Mouse (Mus musculus): ENCODE measurements around the gene Slf2.

The Slf2 gene

DNA sequence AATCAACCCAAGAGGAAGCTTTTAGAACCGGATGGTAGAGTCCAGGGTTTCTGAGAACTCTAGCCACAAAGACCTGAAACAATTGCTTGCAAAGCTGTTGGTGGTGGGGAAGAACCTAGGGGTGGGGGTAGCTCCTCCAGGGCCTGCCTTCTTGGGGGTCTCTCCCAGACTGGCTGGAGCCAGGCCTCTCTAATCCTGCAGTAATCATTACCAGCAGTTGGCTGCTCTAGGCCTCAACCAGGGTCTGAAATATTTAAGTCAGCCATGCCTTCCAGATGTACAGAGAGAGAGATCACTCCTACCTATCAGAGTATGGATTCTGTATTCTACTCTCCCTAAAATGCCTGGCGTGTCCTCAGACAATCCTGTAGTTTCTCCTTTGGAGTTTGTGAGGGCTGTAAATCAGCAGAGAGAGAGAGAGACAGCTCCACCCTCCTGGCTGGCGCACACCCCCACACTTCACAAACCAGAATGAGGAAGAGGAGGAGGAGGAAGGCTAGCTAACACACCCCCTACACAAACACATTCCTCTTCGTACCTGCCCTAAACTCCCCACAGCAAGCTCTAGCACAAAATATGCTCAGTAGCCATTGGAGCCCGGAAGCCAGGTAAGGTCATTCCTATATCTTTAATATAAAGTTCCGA is 82.8 kb downstream of the Slf2 start:
- DNase-seq, result peak in 1 of 2 experiments; percentile 32

DNA sequence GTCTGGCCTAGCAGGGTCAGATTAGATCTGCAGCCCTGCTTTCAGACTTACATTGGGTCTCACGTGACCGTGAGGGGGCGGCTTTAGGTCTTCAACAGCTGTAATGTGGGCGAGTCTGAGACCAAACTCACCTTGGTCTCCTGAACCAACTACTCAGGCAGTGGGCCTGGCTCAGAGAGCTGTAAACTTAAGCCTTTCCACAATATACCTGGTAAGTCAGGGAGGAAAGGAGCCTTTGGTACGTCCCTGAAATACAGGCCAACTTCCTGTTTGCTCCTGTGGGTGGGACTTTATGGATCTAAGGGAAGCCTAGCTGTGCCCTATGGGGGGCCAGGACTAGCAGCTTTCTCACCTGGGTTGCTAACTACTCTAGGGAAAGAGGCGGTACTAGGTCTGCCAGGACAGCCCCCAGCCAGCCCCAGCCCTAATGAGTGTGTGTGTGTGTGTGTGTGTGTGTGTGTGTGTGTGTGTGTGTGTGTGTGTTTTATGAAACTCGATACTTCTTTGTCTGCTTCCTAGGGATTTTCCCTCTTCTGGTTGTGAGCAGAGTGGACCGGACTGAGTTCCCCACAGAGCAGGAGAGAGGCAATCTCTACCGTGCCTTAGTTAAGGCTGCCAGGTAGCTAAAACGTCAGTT is 83.5 kb downstream of the Slf2 start, which contains the start of gene Lzts2:
Gene Lzts2 (plus strand): TSS at position 80 of the 637 bp plus-strand sequence.
- peak; percentile 37 to 52 for DNase-seq

DNA sequence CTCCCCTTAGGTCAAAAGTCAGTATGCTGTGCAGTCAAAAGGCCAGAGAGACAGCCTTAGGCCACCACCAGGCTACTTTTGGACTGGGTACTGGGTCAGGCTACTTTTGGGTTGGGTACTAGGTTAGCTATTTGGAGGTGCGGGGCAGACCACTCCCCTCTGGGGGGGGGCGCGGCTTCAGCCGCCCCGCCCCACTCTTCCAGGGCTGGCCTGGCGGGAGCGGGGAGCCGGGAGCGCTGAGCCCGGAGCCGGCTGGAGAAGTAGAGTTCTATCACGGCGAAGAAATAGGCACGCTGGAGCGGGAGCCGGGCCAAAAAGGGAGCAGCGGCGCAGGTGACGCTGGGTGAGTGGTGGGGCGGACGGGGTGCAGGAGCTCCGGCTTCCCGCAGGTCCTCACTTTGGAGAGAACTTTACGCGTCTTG is 84.0 kb downstream of the Slf2 start:
- DNase-seq, result peak; percentile 81 to 92

DNA sequence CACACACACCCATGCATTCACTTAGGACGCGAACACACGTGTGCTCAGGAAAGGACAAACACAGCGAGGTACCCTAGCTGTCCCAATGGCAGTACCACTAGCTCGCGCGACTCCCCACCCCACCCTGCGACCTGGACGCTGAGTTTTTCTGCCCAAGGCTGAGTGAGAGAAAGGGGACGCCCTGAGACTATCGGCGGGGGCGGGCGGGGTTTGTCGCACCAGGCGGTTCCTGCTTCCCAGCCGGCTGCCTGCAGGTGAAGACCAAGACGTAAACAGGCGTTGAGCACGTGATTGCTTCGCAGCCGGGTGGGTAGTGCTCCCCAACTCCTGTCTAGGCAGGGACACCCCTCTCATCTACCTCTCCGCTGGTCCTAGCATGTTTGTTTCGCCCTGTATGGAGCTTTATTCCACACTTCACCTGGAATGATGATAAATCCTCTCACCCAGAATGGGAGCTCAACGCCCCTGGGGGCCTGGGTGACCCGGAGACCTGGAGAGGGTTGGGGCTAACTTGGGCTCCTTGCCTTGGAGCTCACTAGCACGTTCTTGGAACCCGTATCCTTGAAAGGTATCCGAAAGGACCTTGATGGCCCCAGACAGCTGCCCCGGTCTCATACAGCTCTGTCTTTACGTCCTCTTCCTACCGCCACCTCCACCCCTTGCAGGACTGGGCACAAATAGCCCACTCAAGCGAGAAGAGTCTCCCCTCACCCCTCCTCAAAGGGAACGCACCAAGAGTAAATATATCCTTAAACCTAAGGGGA is 84.7 kb downstream of the Slf2 start:
- DNase-seq, result peak; percentile 73 to 87

DNA sequence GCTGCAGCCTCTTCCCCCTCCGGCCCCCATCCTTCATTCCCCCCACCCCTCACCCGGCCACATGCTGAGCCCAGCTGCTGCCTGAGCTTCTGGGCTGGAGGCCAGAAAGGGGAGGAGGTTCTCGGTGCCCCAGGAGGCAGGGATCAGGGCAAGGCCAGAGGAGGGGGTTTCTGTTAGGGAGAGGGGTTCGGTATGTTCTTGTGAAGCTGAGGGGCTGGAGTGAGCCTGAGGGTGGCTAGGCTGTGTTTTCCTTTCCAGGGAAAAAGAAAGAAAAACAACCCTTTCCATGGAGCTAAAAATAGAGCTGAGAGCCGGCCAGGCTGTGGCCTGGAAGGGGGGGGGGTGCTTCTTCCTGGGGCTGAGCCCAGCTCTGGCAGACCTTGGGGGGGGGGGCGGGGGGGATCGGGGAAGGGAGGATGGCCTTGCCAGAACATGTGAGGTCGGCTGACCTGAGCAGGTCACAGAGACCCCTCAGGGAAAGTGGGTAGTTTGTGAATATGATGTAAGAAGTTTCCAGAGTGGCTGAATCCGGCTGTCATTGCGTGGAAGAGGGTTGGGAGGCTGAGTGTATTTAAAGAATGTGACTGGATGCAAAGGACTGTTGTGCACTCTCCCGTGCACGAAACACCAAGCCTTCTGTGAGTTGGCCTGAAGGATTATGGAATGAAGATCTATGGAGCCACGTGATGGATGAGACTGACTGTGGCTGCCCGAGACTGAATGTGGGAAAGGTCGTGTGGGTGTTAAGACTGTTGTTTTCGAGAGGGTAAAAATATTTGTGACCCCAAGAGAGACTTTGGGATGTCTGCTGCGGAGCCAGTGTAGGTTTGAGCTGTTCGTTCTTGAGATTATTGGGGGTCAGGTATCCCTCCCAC is 85.6 kb downstream of the Slf2 start:
- peak; percentile 93 to 96 for DNase-seq

DNA sequence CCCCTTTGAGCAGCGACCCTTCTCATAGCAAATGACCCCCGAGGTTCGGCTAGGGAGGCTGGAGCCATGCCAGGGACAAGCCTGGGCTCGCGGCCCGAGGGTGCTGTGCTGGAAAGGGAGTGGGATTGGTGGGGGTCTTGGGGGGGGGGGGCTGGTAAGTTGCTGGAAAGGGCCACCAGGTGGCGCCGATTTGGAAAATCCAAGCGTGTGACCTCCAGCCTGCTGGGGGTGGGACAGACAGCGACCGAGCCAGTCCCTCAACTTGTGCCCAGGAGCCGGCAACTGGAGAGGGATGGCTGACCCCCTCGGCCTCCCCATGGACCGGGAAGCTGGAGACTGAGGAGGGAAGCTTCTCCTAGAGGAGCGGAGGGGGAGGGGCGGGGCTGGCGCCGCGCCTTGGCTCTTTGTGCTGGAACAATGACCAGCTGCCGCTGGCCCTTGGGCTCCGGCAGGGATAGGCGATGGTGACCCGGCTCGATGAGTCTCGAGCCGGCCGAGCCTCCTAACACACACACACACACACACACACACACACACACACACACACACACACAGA is 86.3 kb downstream of the Slf2 start:
- DNase-seq, result peak; percentile 92 to 94

DNA sequence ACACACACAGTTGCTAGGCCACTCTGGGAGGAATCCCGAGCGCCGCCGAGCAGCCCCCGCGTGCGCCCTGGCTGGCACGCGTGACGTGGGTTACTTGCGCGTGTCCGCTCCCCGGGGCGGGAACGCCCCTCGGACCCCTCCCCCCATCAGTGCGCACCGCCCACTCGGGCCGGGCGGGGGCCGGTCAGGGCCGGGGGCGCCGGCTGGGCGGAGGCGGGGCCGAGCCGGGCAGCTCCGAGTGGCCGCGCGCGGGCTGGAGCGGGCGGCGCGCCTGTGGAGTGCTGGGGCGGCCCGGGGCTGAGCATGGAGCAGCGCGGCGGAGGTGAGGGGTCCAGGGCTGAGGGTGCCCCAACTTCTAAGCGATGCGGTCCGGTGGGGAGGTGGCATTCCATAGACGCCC is 87.0 kb downstream of the Slf2 start:
- DNase-seq, result peak; percentile 82 to 95

DNA sequence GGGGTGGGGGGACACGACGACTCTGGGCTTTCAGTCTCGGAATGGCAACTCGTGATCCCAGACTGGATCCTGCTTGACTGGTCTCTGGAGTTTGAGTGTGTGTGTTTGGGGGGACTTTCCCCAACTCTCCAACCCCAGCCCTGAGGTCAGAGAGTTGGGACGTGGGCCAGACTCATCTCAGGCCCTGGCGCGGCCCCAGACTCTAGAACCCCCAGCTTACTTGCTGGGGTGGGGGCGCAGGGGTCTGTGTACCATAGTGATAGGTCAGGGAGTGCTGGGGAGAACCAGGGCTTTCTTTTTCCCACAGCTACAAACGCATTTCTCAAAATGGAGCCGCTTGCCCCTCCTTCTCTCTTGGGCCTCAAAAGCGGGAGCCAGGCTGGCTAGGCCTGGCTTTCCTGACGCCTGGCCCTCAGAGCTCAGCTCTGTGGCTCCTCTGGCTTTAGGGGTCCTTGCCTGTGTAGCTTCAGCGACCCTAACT is 87.4 kb downstream of the Slf2 start:
- DNase-seq, result peak; percentile 35 to 62

DNA sequence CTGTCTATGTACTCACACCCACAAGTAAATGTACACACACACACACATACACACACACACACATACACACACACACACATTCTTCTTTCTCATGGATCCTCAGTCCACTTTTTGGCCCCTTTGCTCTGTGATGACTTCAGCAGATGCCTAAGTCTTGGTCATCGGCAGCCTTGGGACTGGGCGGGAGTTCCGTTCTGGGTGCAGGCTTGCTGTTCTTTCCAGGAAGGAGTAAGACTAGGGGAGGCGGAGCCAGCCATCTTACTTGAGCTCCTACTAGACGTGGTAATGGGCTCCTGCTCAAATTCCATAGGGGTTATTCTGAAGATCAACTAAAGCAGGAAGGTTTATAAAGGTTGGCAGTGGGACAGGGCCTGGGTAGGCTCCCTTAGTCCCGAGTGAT is 89.4 kb downstream of the Slf2 start:
- DNase-seq, result peak; percentile 70 to 80

DNA sequence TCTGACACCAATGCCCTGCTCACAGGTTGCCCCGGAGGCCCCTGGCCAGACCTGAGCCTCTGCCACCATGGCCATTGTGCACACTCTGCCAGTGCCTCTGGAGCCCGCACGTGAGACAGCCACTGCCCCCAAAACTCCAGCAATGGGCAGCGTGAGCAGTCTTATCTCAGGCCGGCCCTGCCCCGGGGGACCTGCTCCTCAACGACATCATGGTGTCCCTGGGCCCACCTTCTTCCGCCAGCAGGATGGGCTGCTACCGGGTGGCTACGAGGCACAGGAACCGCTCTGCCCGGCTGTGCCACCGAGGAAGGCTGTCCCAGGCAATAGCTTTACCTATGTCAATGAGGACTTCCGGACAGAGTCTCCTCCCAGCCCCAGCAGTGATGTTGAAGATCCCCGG is 90.4 kb downstream of the Slf2 start:
- DNase-seq, result peak in 1 of 2 experiments; percentile 35

DNA sequence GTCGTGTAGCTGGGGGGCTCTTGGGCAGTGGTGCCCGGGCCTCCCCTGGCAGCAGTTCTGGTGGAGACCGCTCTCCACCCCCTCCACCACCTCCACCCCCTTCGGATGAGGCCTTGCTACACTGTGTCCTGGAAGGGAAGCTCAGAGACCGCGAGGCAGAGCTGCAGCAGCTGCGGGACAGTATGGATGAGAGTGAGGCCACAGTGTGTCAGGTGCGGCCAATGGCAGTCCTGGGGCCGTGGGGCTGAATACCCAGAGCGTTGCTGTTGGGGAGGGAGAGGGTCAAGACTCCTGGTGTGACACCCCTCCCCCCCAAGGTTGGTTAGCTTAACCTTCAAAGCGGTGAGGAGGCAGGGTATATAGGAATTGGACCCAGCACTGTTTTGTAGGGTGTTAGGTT is 93.0 kb downstream of the Slf2 start:
- DNase-seq, result peak in 1 of 2 experiments; percentile 34

DNA sequence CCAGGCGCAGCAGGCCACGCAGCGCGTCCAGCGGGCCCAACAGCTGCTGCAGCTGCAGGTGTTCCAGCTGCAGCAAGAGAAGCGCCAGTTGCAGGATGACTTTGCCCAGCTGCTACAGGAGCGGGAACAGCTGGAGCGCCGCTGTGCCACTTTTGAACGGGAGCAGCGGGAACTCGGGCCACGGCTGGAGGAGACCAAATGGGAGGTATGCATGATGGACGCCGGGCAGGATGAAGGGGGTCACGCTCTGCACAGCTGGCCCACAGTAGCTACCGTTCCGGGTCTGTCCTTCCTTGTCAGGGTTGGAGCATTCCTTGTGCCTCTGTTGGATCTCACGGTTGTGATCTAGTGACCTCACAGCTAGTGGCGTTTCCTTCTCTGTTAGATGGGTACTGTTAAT is 93.8 kb downstream of the Slf2 start:
- DNase-seq, result peak in 1 of 2 experiments; percentile 38

DNA sequence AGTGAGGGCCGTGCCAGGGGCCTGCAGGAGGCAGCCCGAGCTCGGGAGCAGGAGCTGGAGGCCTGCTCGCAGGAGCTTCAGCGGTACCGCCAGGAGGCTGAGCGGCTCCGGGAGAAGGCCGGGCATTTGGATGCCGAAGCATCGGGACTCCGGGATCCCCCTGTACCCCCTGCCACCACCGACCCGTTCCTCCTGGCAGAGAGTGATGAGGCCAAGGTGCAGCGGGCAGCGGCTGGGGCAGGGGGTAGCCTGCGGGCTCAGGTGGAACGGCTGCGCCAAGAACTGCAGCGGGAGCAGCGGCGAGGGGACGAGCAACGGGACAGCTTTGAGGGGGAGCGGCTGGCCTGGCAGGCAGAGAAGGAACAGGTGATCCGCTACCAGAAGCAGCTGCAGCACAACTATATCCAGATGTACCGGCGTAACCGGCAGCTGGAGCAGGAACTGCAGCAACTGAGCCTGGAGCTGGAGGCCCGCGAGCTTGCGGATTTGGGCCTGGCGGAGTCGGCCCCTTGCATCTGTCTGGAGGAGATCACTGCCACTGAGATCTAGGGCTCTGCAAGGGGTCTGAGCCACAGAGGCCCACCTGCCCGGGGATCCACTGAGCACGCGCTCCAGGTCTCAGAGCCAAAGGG is 95.1 kb downstream of the Slf2 start:
- DNase-seq, result peak in 1 of 2 experiments; percentile 44

DNA sequence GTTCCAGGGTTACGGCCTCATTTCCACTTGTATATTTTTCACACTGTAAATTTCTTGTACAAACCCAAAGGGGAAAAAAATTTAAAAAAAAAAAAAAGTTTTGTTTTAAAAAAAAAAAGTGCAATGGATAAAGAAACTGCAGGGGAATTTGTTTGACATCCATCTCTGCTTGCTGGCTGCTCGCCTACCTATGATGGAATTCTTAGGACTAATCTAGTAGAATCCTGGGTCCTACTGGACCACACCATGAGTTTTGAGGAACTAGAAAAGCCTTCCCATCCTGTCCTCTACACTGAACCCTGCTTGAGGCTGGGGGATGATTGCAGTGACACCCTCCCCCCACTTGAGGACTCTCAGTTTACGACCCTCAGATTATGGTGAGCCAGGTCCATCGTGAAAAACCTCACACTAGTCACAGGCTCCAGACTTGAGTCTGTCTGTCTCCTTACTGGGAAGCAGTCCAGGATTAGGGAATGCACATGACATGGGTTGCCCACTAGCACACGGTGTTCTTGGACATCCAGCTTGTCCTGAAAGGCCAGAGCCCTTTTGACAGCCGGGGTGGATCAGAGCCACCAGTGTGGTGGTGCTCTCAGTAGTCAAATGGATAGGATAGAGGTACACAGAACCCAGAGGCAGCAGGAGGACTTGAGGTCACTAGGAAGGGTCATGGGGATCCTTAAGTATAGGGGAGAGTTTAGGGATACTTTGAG is 96.2 kb downstream of the Slf2 start:
- DNase-seq, result peak in 1 of 2 experiments; percentile 33

DNA sequence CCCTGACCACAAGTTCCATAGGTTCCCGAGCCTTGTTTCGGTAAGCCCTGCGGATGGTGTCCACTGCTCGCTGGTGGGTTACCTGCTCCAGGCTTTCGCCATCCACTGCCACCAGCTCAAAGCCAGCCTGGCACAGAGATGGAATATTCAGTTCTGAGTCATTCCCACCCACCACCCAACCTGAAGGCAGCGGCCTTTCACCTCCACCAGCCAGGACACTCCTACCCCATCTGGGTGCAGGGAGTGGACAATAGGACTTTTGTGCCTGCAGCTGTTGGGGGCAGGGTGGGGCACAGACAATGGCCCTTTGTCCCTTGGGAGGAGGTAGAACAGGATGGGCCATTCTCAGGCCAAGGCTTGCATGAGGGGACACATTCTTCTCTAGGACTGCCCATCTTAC is 96.9 kb downstream of the Slf2 start:
- DNase-seq, result no peak

DNA sequence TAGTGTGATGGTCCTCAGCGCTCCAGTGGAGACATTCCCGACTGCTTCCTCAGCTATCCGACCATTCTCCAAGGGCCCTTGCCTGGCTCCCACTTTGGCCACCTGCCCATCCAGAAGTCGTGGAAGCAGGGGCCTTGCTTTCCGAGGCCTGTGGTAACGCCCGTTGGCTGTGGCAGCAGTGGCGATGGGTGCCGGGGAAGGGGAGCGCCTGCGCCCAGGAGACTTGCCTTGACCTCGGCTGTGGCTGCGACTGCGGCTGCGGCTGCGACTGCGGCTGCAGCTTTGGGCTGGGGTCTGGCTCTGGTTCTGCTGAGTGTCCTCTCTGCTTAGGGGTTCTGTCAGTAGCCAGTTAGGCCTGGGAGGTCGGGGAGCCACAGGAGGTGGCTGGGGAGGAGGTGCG is 97.8 kb downstream of the Slf2 start:
- DNase-seq, result no peak

DNA sequence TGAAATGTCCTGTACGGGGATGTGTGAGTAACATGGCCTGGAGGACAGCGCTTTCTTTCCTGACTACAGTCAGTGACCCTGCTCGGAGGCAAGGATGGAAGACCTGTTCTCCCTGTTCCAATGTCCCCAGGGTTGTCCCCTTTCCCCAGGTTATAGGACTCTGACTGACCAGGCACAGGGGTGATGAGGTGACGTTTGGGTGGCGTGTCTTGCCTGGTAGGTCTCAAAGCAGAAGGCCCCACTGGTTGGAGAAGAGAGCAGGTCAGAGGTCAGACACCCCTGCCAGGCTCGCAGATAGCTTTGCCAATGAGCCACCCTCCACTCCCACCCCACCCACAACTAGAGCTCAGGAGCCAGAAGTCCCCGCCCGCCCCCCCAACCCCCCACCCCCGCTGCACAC is 98.6 kb downstream of the Slf2 start:
- no peak for DNase-seq

DNA sequence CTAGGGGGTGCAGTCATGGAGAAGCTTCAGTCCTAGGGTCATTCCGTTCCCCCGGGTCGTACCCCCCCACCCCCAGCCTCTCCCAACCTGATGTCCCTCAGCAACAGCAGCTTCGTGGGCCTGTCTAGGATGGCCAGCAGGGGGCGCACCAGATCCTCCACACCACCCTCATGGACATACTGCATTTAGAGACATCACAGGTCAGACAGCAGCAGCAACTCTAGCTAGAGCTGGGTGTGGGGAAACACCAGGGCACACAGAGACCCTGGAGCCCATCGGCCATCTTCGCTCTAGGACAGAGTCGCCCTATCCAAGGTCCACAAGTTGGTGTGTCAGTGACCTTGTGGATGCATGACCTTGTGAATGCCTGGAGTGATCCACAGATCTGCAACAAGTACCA is 99.2 kb downstream of the Slf2 start:
- peak; percentile 77 to 79 for DNase-seq

DNA sequence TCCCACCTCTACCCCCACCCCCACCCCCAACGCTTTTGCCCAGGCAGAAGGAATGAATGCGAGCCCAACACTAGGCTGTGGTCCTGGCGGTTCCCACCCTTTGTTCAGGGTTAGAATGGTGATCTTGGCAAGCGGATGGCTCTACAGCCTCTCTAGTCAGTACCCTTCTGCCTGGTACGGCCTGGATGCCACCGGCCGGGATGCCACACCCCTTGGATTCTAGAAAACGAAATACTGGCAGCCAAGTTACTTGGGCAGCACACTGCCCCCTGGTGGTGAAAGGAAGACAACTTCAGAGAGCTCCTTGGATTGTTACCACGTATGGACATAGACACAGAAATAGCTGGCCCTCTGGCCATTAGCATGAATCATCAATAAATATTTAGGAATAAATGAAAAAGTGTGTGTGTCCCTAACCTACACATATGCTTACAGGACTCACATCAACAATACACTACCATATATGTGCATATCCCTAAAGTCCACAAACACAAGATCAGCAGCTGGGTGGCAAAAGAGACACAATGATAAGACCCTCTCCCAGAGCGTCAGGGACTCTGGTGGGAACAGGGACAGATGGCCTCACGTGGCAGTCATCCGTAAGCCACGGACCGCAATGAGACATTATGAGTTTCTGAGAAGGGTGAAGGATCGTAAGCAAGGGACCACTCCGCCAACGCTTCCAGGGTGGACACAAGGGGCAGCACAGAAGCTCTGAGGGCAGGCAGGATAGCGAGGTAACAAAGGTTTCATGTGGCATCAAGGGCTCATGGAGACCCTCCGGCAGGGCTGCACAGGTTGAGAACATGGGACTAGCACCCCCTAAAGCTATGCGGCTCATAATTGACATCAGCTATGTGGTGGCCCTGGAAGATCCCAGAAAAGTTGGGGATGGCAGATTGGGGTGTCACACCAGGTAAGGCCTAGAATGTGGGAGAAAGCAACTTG is 100.1 kb downstream of the Slf2 start:
- peak; percentile 87 to 91 for DNase-seq

DNA sequence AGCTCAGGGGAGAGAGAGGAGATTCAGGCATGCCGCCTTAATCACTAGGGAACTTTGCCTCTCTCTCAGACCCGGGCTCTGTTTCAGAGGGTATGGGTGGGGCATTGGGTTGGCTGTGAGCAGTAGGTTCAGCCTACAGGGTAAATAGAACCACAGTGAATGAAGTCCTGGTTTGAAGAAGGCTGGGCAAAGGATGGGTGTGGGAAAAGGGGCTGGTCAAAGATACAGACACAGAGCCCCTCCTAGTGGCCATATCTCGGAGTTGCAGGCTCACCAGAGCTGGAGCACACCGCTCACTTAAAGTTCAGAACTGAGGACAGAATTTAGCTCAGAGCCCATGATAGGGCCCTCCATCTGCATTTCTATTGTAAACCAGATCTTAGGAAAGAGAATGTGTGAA is 100.8 kb downstream of the Slf2 start:
- DNase-seq, result peak; percentile 85 to 86

All from kidney, postnatal 25 days (tissue).